1 mouse cellular context compared by ENCODE assay signal in the genomic region with DNA sequence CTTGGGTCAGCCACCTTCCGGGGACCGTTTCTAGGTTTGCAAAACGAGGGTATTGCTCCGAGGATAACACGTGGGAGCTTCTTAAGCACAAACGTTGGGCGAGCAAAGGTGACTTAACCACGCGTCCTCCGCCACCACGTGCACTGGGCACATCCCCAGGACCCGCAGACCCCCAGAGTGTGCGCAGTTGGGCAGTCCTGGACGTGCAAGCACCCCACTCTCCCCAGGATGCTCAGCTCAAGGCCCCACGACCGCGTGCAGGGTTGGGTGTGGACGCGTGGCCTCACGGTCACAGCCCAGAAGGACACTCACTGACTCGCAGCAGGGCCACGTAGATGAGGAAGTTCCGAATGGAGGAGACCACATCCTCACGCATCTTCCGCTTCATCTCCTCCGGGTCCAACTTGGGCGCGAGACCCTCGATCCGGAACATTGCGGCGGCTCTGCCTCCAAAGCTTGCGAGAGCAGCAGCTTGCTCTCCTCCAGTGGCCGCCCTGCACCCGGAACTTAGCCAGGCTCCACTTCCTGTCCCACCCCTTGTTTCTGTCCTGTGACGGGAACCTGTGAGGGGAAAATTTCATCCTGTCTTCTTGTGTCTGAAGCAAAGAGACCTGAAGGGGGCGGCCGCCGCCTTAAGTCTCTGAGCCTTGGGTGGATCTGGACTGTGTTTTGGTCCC.
TF ChIP-seq lines count a peak whose summit lies in the region.

Gene Tomm5 (minus strand): TSS at position 514 of the 677 bp plus-strand sequence.

TF ChIP-seq in myocyte, 11 proteins besides CTCF, POLR2A, EP300 and RAD21 (continued from another document):
- no peak for TF ChIP-seq USF1 (IDR thresholded peaks at IDR 0.05; ENCODE audit: low read depth)
- TF ChIP-seq TCF12 (IDR thresholded peaks at IDR 0.05; ENCODE audit: insufficient read depth, poor library complexity, severe bottlenecking) = no peak
